Mouse (Mus musculus): Measurements from ENCODE around the gene Slc25a44.
"Not testable (repeated sequence)": the region's sequence is repeated elsewhere in the genome, so short reads cannot be mapped to it uniquely, and the experiment has no call there.

Slc25a44 gene

DNA sequence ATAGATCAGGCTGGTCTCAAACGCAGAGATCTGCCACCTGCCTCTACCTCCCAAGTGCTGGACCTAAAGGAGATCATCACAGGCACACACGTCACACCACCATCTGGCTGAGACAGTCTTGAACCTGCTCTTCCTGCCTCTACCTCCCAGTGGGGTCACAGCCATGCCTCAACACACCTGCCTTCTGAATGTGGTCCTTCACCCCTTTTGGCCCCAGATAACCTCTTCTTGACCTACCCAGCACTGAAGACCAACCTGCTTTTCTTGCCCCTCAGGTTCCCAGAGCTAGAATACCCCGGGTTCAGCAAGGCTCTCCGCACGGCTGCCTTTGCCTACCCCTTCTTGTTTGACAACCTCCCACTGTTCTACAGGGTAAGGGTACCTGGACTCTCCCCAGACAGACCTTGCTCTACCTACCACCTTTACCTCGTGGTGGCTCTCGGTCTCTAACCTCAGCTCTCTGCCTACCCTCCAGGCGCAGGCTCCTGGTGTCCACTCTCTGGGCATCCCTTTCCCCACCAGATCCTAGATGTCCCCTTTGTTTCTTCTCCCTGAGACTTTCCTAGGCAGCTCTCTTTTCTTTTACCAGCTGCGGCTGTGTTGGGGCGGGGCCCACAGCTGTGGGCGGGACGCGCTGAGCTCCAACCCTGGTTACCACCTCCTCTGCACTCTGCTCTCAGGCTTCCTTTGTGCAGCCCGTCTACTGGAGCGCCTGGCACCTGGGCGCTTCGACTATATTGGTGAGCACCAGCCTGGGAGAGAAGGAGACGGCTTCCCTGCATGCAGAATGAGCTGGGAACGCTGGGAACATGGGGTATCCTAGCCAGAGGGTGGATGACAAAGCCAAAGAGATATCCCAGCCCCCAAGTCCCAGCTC, 49.0 kb downstream of the Slc25a44 start:
- in situ Hi-C loops (cut with MboI; ENCODE audit: unreplicated experiment in 2 of 2), result not testable (repeated sequence)

DNA sequence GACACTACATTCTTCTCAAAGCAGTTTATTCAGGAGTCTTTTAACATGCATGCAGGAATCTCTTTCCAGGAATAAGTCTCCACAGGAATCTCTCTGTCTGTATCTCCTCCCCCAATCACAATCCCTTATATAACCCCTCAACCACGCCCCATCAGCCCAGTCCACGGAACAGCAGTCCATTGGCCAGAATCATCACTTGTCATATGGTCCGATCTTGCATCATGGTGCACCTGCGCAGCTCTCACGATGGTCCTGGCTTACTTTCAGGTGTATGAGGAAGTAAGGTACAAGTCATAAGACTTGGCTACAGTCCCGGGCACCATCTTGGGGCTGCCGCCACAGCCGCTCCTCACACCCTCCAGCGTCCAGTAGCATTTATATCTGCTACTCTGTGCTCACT, 52.3 kb downstream of the Slc25a44 start, which contains the start of gene Bglap3:
Gene Bglap3 (minus strand): TSS at position 101 of the 400 bp plus-strand sequence.
- in situ Hi-C loops (cut with MboI; ENCODE audit: unreplicated experiment in 2 of 2), result not testable (repeated sequence)

DNA sequence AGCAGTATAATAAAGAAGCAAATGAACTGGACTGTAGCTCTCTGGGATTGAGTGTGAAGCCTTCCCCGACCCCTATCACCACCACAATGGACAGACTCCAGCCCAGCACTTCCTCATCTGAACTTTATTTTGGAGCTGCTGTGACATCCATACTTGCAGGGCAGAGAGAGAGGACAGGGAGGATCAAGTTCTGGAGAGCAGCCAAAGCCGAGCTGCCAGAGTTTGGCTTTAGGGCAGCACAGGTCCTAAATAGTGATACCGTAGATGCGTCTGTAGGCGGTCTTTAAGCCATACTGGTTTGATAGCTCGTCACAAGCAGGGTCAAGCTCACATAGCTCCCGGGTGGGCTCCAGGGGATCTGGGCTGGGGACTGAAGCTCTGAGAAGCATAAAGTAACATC, 56.4 kb downstream of the Slc25a44 start:
- in situ Hi-C loops (cut with MboI; ENCODE audit: unreplicated experiment in 2 of 2), result not testable (repeated sequence)

GRCm38 (mm10) chr3:88367517-88367916, 57.4 kb downstream of the Slc25a44 start:
- in situ Hi-C loops (cut with MboI; ENCODE audit: unreplicated experiment in 2 of 2), result not testable (repeated sequence)

DNA sequence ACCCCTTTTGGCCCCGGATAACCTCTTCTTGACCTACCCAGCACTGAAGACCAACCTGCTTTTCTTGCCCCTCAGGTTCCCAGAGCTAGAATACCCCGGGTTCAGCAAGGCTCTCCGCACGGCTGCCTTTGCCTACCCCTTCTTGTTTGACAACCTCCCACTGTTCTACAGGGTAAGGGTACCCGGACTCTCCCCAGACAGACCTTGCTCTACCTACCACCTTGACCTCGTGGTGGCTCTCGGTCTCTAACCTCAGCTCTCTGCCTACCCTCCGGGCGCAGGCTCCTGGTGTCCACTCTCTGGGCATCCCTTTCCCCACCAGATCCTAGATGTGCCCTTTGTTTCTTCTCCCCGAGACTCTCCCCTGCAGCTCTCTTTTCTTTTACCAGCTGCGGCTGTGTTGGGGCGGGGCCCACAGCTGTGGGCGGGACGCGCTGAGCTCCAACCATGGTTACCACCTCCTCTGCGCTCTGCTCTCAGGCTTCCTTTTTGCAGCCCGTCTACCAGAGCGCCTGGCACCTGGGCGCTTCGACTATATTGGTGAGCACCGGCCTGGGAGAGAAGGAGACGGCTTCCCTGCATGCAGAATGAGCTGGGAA, 58.0 kb downstream of the Slc25a44 start:
- in situ Hi-C loops (cut with MboI; ENCODE audit: unreplicated experiment in 2 of 2), result not testable (repeated sequence)

DNA sequence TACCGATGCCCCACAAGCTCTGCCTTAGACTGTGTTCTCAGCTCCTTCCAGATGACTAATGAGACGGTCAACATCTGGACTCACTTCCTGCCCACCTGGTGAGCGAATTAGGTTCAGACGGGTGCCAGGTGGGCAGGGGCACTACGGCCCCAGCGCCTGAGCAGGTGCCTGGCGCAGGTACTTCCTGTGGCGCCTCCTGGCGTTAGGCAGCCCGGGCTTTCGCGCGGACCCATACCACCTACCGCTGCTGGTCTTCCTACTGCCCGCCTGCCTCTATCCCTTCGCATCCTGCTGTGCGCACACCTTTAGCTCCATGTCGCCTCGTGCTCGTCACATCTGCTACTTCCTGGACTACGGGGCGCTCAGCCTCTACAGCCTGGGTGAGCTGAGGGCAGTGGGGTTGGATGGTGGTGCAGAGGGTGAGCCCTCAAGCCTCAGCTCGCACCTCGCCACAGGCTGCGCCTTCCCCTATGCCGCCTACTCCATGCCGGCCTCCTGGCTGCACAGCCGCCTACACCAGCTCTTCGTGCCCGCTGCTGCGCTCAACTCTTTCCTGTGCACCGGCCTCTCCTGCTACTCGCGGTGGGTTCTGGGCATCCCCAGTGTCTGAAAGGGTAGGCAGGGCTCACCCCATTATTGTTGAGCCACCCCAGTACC, 59.1 kb downstream of the Slc25a44 start:
- in situ Hi-C loops (cut with MboI; ENCODE audit: unreplicated experiment in 2 of 2), result no loop called here

- in situ Hi-C loops (cut with MboI; ENCODE audit: unreplicated experiment in 2 of 2), result no loop called here
These were observed 60.6 kb downstream of the Slc25a44 start, which contains the start of gene Paqr6 for GRCm38 (mm10) chr3:88364337-88364736. Gene Paqr6, plus strand, starts transcription at chr3:88364584.

- in situ Hi-C loops (cut with MboI; ENCODE audit: unreplicated experiment in 2 of 2), result no loop called here
These were observed 61.2 kb downstream of the Slc25a44 start for GRCm38 (mm10) chr3:88363700-88364099.

- in situ Hi-C loops (cut with MboI; ENCODE audit: unreplicated experiment in 2 of 2), result no loop called here
These were observed 63.2 kb downstream of the Slc25a44 start for GRCm38 (mm10) chr3:88361612-88362313.

DNA sequence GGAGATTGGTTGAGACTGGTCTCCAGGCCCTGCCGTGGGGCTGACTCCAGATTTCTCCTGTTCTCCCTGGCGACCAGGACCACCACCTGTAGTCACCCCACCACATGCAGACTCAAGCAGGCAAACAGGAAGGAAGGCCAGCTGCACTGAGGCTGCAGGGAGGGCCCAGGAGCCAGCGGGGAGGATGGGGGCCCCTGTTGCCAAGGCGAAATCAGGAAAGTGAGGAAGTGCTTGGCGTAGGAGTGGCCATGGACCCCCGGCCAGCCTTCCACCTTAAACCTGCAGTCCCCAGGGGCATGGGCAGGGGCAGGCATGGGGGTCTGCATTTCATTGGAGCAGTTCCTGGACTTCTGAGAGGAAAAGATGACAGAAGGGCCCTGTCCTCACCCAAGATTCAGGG, 63.8 kb downstream of the Slc25a44 start:
- in situ Hi-C loops (cut with MboI; ENCODE audit: unreplicated experiment in 2 of 2), result no loop called here

Data from v-Abl transformed pro-B cells (cell line).